Mouse (Mus musculus): Measurements from ENCODE around the gene Tmem178b. TPM values are rescaled to one million over a fixed set of nuclear protein-coding genes. Genes with fewer than 3 reads are reported as not detected.

Tmem178b gene
- polyA plus RNA-seq, 1 experiment, result 0.02 TPM

DNA sequence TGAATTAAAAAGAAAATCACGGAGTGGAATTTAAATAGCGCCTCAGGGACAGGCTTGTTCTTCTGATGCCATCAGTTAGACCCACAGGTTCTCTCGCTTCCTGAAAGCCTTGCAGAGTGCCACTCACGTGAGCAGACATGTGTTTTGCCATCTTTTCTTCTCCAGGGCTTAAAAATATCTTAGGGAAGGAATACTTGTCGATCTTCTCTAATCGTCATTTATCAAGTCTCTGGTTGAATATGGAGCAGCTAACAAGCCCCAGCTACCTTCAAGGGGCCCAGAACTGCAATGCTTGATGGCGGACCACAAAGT, 189.1 kb downstream of the Tmem178b start:
- no peak overlapping the region for H3ac ChIP-seq (ENCODE audit: control insufficient read depth, insufficient read length)
- H3K27me3 ChIP-seq (ENCODE audit: control insufficient read depth, insufficient read depth, insufficient read length), result no peaks in the 10 kb centered on the region
- no peaks in the 10 kb centered on the region for H3K36me3 ChIP-seq (ENCODE audit: control insufficient read depth, insufficient read depth)
- no peak for TF ChIP-seq E2F4 (IDR thresholded peaks at IDR 0.05; ENCODE audit: insufficient read depth)
- no peaks in the 10 kb centered on the region for H3K79me2 ChIP-seq (ENCODE audit: control insufficient read depth, insufficient read depth)
- no peak overlapping the region for H3K4me2 ChIP-seq (ENCODE audit: low read depth)
- no peak overlapping the region for H3K4me3 ChIP-seq

DNA sequence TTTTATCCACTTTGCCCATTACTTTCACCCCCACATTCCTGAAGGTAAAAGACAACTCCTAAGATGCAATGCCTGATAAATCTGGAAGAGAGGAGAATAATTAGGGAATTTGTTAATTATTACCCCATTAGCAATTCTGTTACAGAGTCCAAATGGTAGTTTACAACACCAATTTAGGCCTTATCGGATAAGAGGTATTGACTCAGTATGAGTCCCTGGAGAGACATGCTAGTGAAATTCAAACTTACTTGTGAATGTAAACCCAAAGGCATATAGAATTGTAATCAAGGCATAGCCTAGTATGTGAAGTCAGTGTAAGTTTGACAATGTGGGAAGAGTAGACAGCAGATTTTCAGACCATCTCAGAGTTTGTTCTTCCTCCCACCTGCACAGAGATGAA, 190.4 kb downstream of the Tmem178b start:
- Histone ChIP-seq H3K27me3 (ENCODE audit: control insufficient read depth, insufficient read depth, insufficient read length) (no peaks in the 10 kb centered on the region), H3ac (ENCODE audit: control insufficient read depth, insufficient read length) (no peak overlapping the region), H3K4me2 (ENCODE audit: low read depth) (no peak overlapping the region), H3K4me3 (no peak overlapping the region), H3K79me2 (ENCODE audit: control insufficient read depth, insufficient read depth) (no peaks in the 10 kb centered on the region), H3K36me3 (ENCODE audit: control insufficient read depth, insufficient read depth) (no peaks in the 10 kb centered on the region)
- TF ChIP-seq POLR2A (IDR thresholded peaks at IDR 0.05; ENCODE audit: insufficient read length, low read depth) (no peak), SRF (IDR thresholded peaks at IDR 0.05; ENCODE audit: control insufficient read depth, insufficient read length, low read depth) (no peak), POLR2AphosphoS2 (IDR thresholded peaks at IDR 0.05; ENCODE audit: insufficient read length, low read depth) (no peak), MYOD1 (IDR thresholded peaks at IDR 0.05; ENCODE audit: control insufficient read depth in 1 of 3, insufficient read length in 2 of 3, low read depth in 2 of 3) (no peak), TCF3 (IDR thresholded peaks at IDR 0.05; ENCODE audit: insufficient read length, low read depth) (no peak), REST (IDR thresholded peaks at IDR 0.05; ENCODE audit: insufficient read depth, insufficient read length) (no peak), TCF12 (IDR thresholded peaks at IDR 0.05; ENCODE audit: insufficient read depth, poor library complexity, severe bottlenecking) (no peak), USF1 (IDR thresholded peaks at IDR 0.05; ENCODE audit: low read depth) (no peak), E2F4 (IDR thresholded peaks at IDR 0.05; ENCODE audit: insufficient read depth) (no peak), MAX (IDR thresholded peaks at IDR 0.05; ENCODE audit: low read depth) (no peak), CEBPB (IDR thresholded peaks at IDR 0.05; ENCODE audit: insufficient read depth, poor library complexity, severe bottlenecking) (no peak)

DNA sequence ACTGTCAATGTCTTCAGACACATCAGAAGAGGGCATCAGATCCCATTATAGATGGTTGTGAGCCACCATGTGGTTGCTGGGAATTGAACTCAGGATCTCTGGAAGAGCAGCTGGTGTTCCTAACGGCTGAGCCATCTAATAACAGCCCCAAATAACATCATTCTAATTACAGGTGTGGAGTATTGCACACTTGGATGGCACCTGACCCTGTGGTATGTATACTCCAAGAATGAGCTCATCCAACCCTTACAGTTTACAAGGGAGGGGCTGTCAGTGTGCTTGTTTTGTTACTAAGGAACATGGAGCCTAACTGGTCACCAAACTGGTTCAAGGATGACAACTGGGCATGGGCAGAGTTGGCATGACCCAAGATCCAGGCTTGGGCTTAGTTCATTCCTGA, 190.8 kb downstream of the Tmem178b start:
- no peaks in the 10 kb centered on the region for H3K79me2 ChIP-seq (ENCODE audit: control insufficient read depth, insufficient read depth)
- TF ChIP-seq POLR2A (IDR thresholded peaks at IDR 0.05; ENCODE audit: insufficient read length, low read depth) (no peak), POLR2AphosphoS2 (IDR thresholded peaks at IDR 0.05; ENCODE audit: insufficient read length, low read depth) (no peak), E2F4 (IDR thresholded peaks at IDR 0.05; ENCODE audit: insufficient read depth) (no peak), TCF12 (IDR thresholded peaks at IDR 0.05; ENCODE audit: insufficient read depth, poor library complexity, severe bottlenecking) (no peak), REST (IDR thresholded peaks at IDR 0.05; ENCODE audit: insufficient read depth, insufficient read length) (no peak), CEBPB (IDR thresholded peaks at IDR 0.05; ENCODE audit: insufficient read depth, poor library complexity, severe bottlenecking) (no peak), MYOG (IDR thresholded peaks at IDR 0.05; ENCODE audit: control insufficient read depth in 1 of 3, insufficient read depth in 1 of 3, insufficient read length in 2 of 3, low read depth in 2 of 3) (no peak), SRF (IDR thresholded peaks at IDR 0.05; ENCODE audit: control insufficient read depth, insufficient read length, low read depth) (no peak), MAX (IDR thresholded peaks at IDR 0.05; ENCODE audit: low read depth) (no peak), TCF3 (IDR thresholded peaks at IDR 0.05; ENCODE audit: insufficient read length, low read depth) (no peak), MYOD1 (IDR thresholded peaks at IDR 0.05; ENCODE audit: control insufficient read depth in 1 of 3, insufficient read length in 2 of 3, low read depth in 2 of 3) (no peak), USF1 (IDR thresholded peaks at IDR 0.05; ENCODE audit: low read depth) (no peak)
- no peak overlapping the region for H3K4me3 ChIP-seq
- H3ac ChIP-seq (ENCODE audit: control insufficient read depth, insufficient read length), result no peak overlapping the region
- no peak overlapping the region for H3K4me2 ChIP-seq (ENCODE audit: low read depth)
- H3K36me3 ChIP-seq (ENCODE audit: control insufficient read depth, insufficient read depth), result no peaks in the 10 kb centered on the region
- H3K27me3 ChIP-seq (ENCODE audit: control insufficient read depth, insufficient read depth, insufficient read length), result no peaks in the 10 kb centered on the region

DNA sequence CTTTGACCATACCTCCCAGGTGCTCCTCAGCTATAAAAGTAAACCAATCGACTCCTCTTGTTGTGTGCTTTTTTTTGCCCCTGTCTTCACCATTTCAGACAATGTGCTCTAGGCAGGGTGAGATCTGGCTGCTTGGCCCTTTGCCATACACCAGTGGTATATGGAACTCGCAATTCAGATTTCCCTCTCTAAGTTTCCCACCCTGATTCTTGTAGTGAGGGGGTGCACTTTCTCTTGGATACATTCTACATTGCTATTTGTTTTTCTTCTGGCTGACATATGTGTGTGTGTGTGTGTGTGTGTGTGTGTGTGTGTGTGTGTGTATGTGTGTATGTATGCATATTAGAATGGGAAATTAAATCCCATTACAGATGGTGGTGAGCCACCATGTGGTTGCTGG, 191.3 kb downstream of the Tmem178b start:
- Histone ChIP-seq H3K27me3 (ENCODE audit: control insufficient read depth, insufficient read depth, insufficient read length) (no peaks in the 10 kb centered on the region), H3K4me3 (no peak overlapping the region), H3K36me3 (ENCODE audit: control insufficient read depth, insufficient read depth) (no peaks in the 10 kb centered on the region), H3K4me2 (ENCODE audit: low read depth) (no peak overlapping the region), H3K79me2 (ENCODE audit: control insufficient read depth, insufficient read depth) (no peaks in the 10 kb centered on the region), H3ac (ENCODE audit: control insufficient read depth, insufficient read length) (no peak overlapping the region)
- TF ChIP-seq TCF3 (IDR thresholded peaks at IDR 0.05; ENCODE audit: insufficient read length, low read depth) (no peak), E2F4 (IDR thresholded peaks at IDR 0.05; ENCODE audit: insufficient read depth) (no peak), CEBPB (IDR thresholded peaks at IDR 0.05; ENCODE audit: insufficient read depth, poor library complexity, severe bottlenecking) (no peak), POLR2AphosphoS2 (IDR thresholded peaks at IDR 0.05; ENCODE audit: insufficient read length, low read depth) (no peak), REST (IDR thresholded peaks at IDR 0.05; ENCODE audit: insufficient read depth, insufficient read length) (no peak)

DNA sequence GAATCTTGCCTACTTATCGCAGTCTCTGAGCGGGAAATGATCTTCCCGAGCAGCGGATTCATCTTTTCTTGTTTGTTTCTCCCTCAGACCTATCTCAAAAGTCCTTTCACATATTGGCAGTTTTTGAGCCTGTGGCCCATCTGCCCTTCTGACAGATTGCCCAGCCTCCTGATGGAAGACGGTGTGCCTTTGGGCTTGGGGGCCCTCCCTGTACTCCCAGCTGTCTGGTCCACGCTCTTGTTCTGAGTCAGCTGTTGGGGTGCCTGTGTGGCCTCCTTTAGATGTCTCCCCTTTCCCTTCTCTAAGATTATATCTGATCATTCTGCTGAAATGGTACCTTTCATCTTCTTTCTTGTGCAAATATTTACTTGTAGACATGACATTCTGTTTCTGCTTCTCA, 195.4 kb downstream of the Tmem178b start:
- TF ChIP-seq E2F4 (IDR thresholded peaks at IDR 0.05; ENCODE audit: insufficient read depth), result no peak
- no peak for TF ChIP-seq POLR2A (IDR thresholded peaks at IDR 0.05; ENCODE audit: insufficient read length, low read depth)
- TF ChIP-seq USF1 (IDR thresholded peaks at IDR 0.05; ENCODE audit: low read depth), result no peak
- TF ChIP-seq CEBPB (IDR thresholded peaks at IDR 0.05; ENCODE audit: insufficient read depth, poor library complexity, severe bottlenecking), result no peak
- peak in 2 of 3 experiments; percentile 49 to 79 for TF ChIP-seq MYOG (IDR thresholded peaks at IDR 0.05; ENCODE audit: control insufficient read depth in 1 of 3, insufficient read depth in 1 of 3, insufficient read length in 2 of 3, low read depth in 2 of 3)
- peak in 2 of 3 experiments; percentile 52 for TF ChIP-seq MYOD1 (IDR thresholded peaks at IDR 0.05; ENCODE audit: control insufficient read depth in 1 of 3, insufficient read length in 2 of 3, low read depth in 2 of 3)
- no peak for TF ChIP-seq SRF (IDR thresholded peaks at IDR 0.05; ENCODE audit: control insufficient read depth, insufficient read length, low read depth)

More for the DNA sequence above, 195.4 kb downstream of the Tmem178b start:
- Histone ChIP-seq H3K4me3 (no peak overlapping the region), H3K36me3 (ENCODE audit: control insufficient read depth, insufficient read depth) (no peaks in the 10 kb centered on the region), H3K27me3 (ENCODE audit: control insufficient read depth, insufficient read depth, insufficient read length) (no peaks in the 10 kb centered on the region), H3ac (ENCODE audit: control insufficient read depth, insufficient read length) (no peak overlapping the region), H3K4me2 (ENCODE audit: low read depth) (no peak overlapping the region), H3K79me2 (ENCODE audit: control insufficient read depth, insufficient read depth) (no peaks in the 10 kb centered on the region)

Measured in myocyte (in vitro differentiated cells).